Mouse (Mus musculus) forebrain, embryonic 11.5 days (tissue): ENCODE results near the gene Nbl1. TPM values are rescaled to one million over a fixed set of nuclear protein-coding genes. Genes with fewer than 3 reads are reported as not detected.

Source experiments
- ATAC-seq: fragments of 200-750 bp; cut with Nextera tagmentation; replicated peaks from 2 replicates; pipeline ENCODE4 v1.8.0; 2017; ENCODE audit warnings: moderate TSS enrichment; ENCODE audit not compliant: low FRiP score
- DNase-seq: peaks from one replicate; pipeline ENCODE4 v3.0.0-alpha.2; 2017; ENCODE audit warnings: low spot score
- H3K27ac ChIP-seq: fragments of 300-500 bp; sonication (generic); 2 replicates; pipeline ENCODE4 v1.5.1; 2014; ENCODE audit warnings: low read depth, low read length
- H3K27me3 ChIP-seq: fragments of 300-500 bp; sonication (generic); 2 replicates; pipeline ENCODE4 v1.6.1; 2014; ENCODE audit warnings: mild to moderate bottlenecking, low read length, mixed read lengths; ENCODE audit not compliant: control insufficient read depth, insufficient read depth
- H3K36me3 ChIP-seq: fragments of 300-500 bp; sonication (generic); 2 replicates; pipeline ENCODE4 v1.6.1; 2014; ENCODE audit warnings: mild to moderate bottlenecking, low read length, moderate library complexity, mixed read lengths; ENCODE audit not compliant: control insufficient read depth, insufficient read depth
- H3K4me1 ChIP-seq: fragments of 300-500 bp; sonication (generic); replicated peaks from 2 replicates; pipeline ENCODE4 v1.6.1; 2014; ENCODE audit warnings: low read length, mixed read lengths; ENCODE audit not compliant: control insufficient read depth, insufficient read depth
- H3K4me2 ChIP-seq: fragments of 300-500 bp; sonication (generic); 2 replicates; pipeline ENCODE4 v1.6.1; 2014; ENCODE audit warnings: low read depth, mild to moderate bottlenecking, low read length, moderate library complexity, mixed read lengths; ENCODE audit not compliant: severe bottlenecking
- H3K4me3 ChIP-seq: fragments of 300-500 bp; sonication (generic); 2 replicates; pipeline ENCODE4 v1.5.1; 2014; ENCODE audit warnings: low read depth, low read length
- H3K9ac ChIP-seq: fragments of 300-500 bp; sonication (generic); 2 replicates; pipeline ENCODE4 v1.6.1; 2014; ENCODE audit warnings: low read length
- H3K9me3 ChIP-seq: fragments of 300-500 bp; sonication (generic); 2 replicates; pipeline ENCODE4 v1.6.1; 2016; ENCODE audit warnings: low read length, mixed read lengths; ENCODE audit not compliant: control insufficient read depth
- WGBS: fragments of 180-500 bp; shearing (Covaris S2); extraction: QIAGEN DNeasy Blood & Tissue Kit; methylation state at CpG from one replicate; pipeline ENCODE4 v1.1.7; 2014; 5-methylcytosine and 5-hydroxymethylcytosine counted together
- polyA plus RNA-seq: library from polyadenylated mRNA; unstranded; fragments of >200 nt; fragmentation: Nextera tagmentation; extraction: Ambion mirVana; gene quantifications from 2 replicates; pipeline ENCODE4 v1.2.1, GENCODE M21; 2014

Gene Nbl1
- polyA plus RNA-seq, 1 experiment from 2014 or later, result 23.9 TPM

DNA sequence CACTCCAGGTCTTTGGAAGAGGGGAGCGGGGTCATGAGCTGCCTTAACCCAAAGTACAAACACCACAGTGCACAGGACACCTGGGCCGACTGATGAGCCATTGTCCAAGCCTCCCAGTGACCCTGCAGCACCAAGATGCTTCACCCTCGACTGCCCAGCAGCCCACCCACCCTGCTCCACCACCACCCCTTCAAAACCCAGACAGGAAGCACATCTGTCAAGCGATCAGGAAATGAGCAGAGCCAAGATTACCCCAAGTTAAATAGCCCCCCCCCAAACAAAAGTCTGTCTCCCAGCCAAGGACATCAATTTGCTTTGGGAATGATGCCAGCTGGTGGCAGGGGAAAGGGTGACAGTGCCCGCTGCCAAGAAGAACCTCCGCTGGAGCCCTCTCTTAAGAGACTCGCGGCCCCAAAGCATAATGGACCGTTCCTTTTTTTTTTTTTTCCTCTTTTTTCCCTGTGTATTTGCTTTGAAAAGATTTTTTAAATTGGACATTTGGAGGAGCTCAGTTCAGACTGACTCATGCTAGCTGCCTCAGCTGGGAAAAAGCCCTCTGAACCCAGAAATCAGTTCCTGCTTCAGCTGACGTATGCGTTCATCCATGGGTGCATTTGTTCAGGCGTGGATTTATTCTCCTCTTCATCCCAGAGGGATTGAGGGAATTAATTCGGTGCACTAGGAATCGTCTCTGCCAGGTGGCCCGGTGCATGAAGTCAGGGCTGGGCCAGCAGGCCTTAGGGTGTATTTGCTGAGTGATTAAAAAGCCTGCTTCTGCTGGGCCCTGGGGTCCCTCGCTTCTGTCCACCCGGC lies 54.8 kb downstream of the Nbl1 start:
- no peak overlapping the region for H3K9ac ChIP-seq

DNA sequence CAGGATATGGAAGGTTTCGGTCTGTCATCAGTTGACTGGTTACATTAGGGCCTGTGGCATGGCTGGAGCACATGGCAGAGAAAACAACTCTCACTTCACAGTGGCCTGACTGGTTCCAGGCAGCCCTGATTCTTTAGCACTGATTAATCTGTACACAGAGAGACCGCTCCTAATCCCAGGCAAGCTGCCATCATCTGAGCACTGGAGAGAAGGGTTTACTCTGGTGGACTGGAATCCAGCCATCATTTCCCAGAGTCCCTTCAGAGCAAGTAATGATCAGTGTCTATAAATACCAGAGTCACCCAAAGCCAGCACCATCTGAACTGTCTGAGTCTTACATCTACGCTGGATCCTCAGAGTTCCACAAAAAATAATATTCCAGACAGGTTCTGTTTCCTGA lies 57.0 kb downstream of the Nbl1 start:
- 93% methylated on average over 3 of the region's 3 CpGs for WGBS
- no peaks in the 10 kb centered on the region for H3K27me3 ChIP-seq
- no peak for DNase-seq
- no peak overlapping the region for H3K4me2 ChIP-seq
- H3K9me3 ChIP-seq, result no peaks in the 10 kb centered on the region; the same call in 1 of the 2 replicates
- H3K9ac ChIP-seq, result no peak overlapping the region
- H3K27ac ChIP-seq, result no peak overlapping the region
- no peak overlapping the region for H3K4me3 ChIP-seq
- H3K4me1 ChIP-seq, result peaks cover 7% of the 10 kb centered on the region
- H3K36me3 ChIP-seq, result no peaks in the 10 kb centered on the region
- no peak for ATAC-seq

More for the DNA sequence above, 54.8 kb downstream of the Nbl1 start:
- no peaks in the 10 kb centered on the region for H3K36me3 ChIP-seq
- H3K9me3 ChIP-seq, result no peaks in the 10 kb centered on the region; the same call in 1 of the 2 replicates
- H3K4me1 ChIP-seq, result peaks cover 7% of the 10 kb centered on the region
- no peaks in the 10 kb centered on the region for H3K27me3 ChIP-seq
- H3K4me3 ChIP-seq, result no peak overlapping the region
- ATAC-seq (no peak), DNase-seq (no peak)
- H3K4me2 ChIP-seq, result no peak overlapping the region
- no peak overlapping the region; the same call in 1 of the 2 replicates for H3K27ac ChIP-seq
- 60% methylated on average over 17 of the region's 17 CpGs for WGBS

DNA sequence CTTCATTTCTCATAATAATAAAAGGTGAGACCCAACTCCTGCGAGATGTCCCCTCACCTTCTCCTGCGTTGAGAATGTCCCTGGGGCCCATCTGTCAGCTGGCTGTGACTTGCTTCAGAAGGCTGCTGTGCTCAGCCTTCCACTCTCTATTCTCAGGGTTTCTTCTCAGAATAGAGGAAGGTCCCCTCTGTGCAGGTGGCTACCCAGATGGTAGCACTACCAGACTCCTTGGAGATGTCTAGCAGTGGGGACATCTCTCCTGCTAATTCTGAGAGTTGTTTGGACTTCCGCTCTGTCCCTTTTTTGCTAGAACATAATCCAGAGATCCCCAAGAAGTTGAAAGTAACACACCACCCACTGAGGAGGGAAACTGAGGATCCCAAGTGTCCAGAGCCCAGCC lies 57.9 kb downstream of the Nbl1 start:
- H3K36me3 ChIP-seq, result no peaks in the 10 kb centered on the region
- no peak overlapping the region for H3K9ac ChIP-seq
- no peaks in the 10 kb centered on the region; the same call in 1 of the 2 replicates for H3K9me3 ChIP-seq
- peaks cover 5% of the 10 kb centered on the region for H3K4me1 ChIP-seq
- H3K4me2 ChIP-seq, result no peak overlapping the region
- ATAC-seq (no peak), DNase-seq (no peak)
- WGBS, result 89% methylated on average over 3 of the region's 3 CpGs
- H3K27me3 ChIP-seq, result no peaks in the 10 kb centered on the region
- no peak overlapping the region for H3K4me3 ChIP-seq
- H3K27ac ChIP-seq, result no peak overlapping the region

DNA sequence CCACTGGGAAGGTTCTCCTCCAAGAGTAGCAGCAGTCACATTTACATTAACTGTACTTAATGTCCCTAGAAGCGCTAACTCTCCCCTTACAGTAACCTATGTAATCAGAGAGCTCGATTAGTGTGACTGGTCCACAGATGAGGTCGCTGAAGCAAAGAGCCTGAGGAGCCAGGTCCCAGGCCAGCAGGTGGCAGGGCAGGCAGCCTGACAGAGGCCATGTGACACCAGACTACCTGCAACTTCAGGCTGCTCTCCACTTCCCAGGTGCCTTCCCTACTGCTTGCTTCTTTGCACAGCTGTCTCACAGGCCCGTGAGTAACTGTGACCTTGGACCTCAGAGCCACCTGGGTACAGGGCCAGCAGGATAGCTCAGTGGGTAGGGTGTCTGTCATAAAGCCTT lies 58.3 kb downstream of the Nbl1 start:
- ATAC-seq (no peak), DNase-seq (no peak)
- no peaks in the 10 kb centered on the region for H3K27me3 ChIP-seq
- H3K4me2 ChIP-seq, result no peak overlapping the region
- no peak overlapping the region for H3K9ac ChIP-seq
- no peaks in the 10 kb centered on the region; the same call in 1 of the 2 replicates for H3K9me3 ChIP-seq
- peaks cover 2% of the 10 kb centered on the region for H3K4me1 ChIP-seq
- no peak overlapping the region for H3K27ac ChIP-seq
- no peaks in the 10 kb centered on the region for H3K36me3 ChIP-seq
- no peak overlapping the region for H3K4me3 ChIP-seq
- WGBS, result 55% methylated on average over 4 of the region's 4 CpGs

DNA sequence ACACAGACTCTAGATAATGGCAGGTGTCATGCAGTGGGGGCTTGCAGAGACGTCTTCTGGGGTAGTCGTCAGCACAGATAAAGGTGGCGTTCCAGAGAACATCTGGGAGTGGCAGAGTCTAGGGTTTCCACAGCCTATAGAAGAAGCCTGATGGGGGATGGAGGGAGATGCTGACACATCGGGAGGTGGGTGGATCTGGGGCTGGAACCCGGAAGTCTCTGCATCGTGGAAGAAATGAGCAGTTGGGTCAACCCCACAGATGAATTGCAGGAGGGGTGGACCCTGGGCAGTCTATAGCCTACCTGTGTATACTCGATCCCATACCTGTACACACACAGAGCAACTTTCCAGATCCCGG lies 58.8 kb downstream of the Nbl1 start:
- H3K27ac ChIP-seq, result no peak overlapping the region
- H3K9me3 ChIP-seq, result no peaks in the 10 kb centered on the region; the same call in 1 of the 2 replicates
- 84% methylated on average over 8 of the region's 8 CpGs for WGBS
- no peaks in the 10 kb centered on the region for H3K36me3 ChIP-seq
- no peak for ATAC-seq
- no peak overlapping the region for H3K4me3 ChIP-seq
- no peak overlapping the region for H3K4me2 ChIP-seq
- H3K4me1 ChIP-seq, result peaks cover 2% of the 10 kb centered on the region
- no peaks in the 10 kb centered on the region for H3K27me3 ChIP-seq
- H3K9ac ChIP-seq, result no peak overlapping the region
- DNase-seq, result no peak

DNA sequence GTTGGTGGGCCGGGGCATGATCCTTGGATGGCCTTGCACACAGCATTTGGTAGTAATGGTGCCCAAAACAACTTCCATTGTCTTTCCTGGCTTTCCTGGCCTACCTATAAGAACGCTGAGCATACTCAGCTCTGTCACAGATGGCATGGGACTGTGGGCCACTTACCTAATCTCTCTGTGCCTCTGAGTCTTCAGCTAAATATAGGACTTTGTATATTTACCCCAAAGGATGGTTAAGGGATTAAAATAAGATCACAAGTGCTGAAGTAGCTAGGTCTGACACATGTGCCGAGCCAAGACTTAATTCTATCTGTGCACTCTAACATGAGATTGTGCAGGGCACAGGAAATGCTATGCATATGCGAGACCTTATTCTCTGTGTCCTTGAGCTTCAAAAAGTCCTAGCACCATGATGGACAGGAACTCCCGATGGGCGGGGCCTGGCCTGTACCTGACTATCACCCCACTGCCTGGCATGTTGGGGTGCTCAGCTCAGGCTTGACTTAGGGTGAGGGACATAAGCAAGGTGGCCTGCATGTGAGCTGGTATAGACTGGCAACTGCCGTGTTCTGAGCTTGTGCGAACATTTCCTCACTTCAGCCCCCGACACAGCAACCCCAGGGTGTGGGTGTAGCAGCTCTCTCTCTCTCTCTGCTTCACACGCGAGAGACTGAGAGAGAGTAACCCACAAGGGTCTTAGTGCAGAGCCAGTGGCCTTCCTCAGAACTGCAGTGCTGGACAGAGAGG lies 59.4 kb downstream of the Nbl1 start:
- no peak overlapping the region for H3K27ac ChIP-seq
- H3K9ac ChIP-seq, result no peak overlapping the region
- no peak for ATAC-seq
- DNase-seq, result no peak
- WGBS, result 83% methylated on average over 11 of the region's 11 CpGs
- H3K36me3 ChIP-seq, result no peaks in the 10 kb centered on the region
- H3K4me3 ChIP-seq, result no peak overlapping the region
- H3K27me3 ChIP-seq, result no peaks in the 10 kb centered on the region
- peaks cover 2% of the 10 kb centered on the region; the same call in 1 of the 2 replicates for H3K4me1 ChIP-seq
- no peak overlapping the region for H3K4me2 ChIP-seq
- no peaks in the 10 kb centered on the region; the same call in 1 of the 2 replicates for H3K9me3 ChIP-seq

DNA sequence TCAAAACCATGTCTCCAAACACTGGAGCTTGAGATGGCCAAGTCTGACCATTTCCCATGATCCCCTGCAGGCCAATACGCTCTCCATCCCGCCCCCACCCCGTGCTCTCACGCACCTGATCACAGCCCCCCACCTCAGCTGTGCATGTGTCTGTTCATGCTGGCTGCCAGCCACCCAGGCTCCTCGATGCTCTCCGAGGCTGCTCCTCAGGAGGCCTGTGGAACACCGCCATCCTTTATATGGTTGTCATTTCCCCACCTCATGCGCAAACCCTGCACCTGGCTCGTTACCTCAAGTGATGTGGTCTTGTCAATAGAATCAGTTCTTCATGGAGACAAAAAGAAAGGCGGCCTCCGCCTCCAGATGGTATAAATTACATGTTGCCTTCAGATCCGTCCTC lies 60.3 kb downstream of the Nbl1 start:
- Histone ChIP-seq H3K9ac (no peak overlapping the region), H3K27me3 (no peaks in the 10 kb centered on the region), H3K4me3 (no peak overlapping the region), H3K27ac (no peak overlapping the region), H3K4me1 (no peaks in the 10 kb centered on the region; the same call in 1 of the 2 replicates), H3K36me3 (no peaks in the 10 kb centered on the region), H3K9me3 (no peaks in the 10 kb centered on the region; the same call in 1 of the 2 replicates), H3K4me2 (no peak overlapping the region)
- no peak for ATAC-seq
- 74% methylated on average over 12 of the region's 12 CpGs for WGBS
- DNase-seq, result no peak
